Mouse (Mus musculus) midbrain, embryonic 11.5 days (tissue): ENCODE data around the gene 9530068E07Rik. TPM values are rescaled to one million over a fixed set of nuclear protein-coding genes. Genes with fewer than 3 reads are reported as not detected.

Source experiments
- ATAC-seq: fragments of 200-750 bp; cut with Nextera tagmentation; 2 replicates; pipeline ENCODE4 v1.8.0; 2017; ENCODE audit warnings: moderate TSS enrichment, moderate library complexity; ENCODE audit not compliant: low FRiP score
- DNase-seq: peaks from one replicate; pipeline ENCODE4 v3.0.0; 2015; ENCODE audit warnings: low spot score; ENCODE audit errors: missing footprints
- H3K27ac ChIP-seq: fragments of 300-500 bp; sonication (generic); 2 replicates; pipeline ENCODE4 v1.5.1; 2014; ENCODE audit warnings: low read depth, low read length
- H3K27me3 ChIP-seq: fragments of 300-500 bp; sonication (generic); 2 replicates; pipeline ENCODE4 v1.6.1; 2014; ENCODE audit warnings: mild to moderate bottlenecking, low read length, moderate library complexity, mixed read lengths; ENCODE audit not compliant: control insufficient read depth, insufficient read depth
- H3K36me3 ChIP-seq: fragments of 300-500 bp; sonication (generic); 2 replicates; pipeline ENCODE4 v1.6.1; 2014; ENCODE audit warnings: mild to moderate bottlenecking, low read length, moderate library complexity, mixed read lengths; ENCODE audit not compliant: control insufficient read depth, insufficient read depth
- H3K4me1 ChIP-seq: fragments of 300-500 bp; sonication (generic); 2 replicates; pipeline ENCODE4 v1.6.1; 2014; ENCODE audit warnings: low read length; ENCODE audit not compliant: control insufficient read depth, insufficient read depth
- H3K4me2 ChIP-seq: fragments of 300-500 bp; sonication (generic); 2 replicates; pipeline ENCODE4 v1.6.1; 2014; ENCODE audit warnings: mild to moderate bottlenecking, moderate library complexity
- H3K4me3 ChIP-seq: fragments of 300-500 bp; sonication (generic); 2 replicates; pipeline ENCODE4 v1.5.1; 2014; ENCODE audit warnings: low read depth, low read length
- H3K9ac ChIP-seq: fragments of 300-500 bp; sonication (generic); 2 replicates; pipeline ENCODE4 v1.6.1; 2014; ENCODE audit warnings: low read length
- H3K9me3 ChIP-seq: fragments of 300-500 bp; sonication (generic); 2 replicates; pipeline ENCODE4 v1.6.1; 2016; ENCODE audit warnings: low read length; ENCODE audit not compliant: control insufficient read depth
- WGBS: fragments of 180-500 bp; shearing (Covaris S2); extraction: QIAGEN DNeasy Blood & Tissue Kit; methylation state at CpG from one replicate; pipeline ENCODE4 v1.1.7; 2014; 5-methylcytosine and 5-hydroxymethylcytosine counted together
- polyA plus RNA-seq: library from polyadenylated mRNA; unstranded; fragments of >200 nt; fragmentation: Nextera tagmentation; extraction: Ambion mirVana; gene quantifications from 2 replicates; pipeline ENCODE4 v1.2.1, GENCODE M21; 2014

9530068E07Rik gene
- polyA plus RNA-seq, 1 experiment from 2014 or later: 178 TPM

- 83% methylated on average over 6 of the region's 6 CpGs for WGBS
Measured at GRCm38 (mm10) chr11:52429440-52429839, 33.2 kb downstream of the 9530068E07Rik start.

DNA sequence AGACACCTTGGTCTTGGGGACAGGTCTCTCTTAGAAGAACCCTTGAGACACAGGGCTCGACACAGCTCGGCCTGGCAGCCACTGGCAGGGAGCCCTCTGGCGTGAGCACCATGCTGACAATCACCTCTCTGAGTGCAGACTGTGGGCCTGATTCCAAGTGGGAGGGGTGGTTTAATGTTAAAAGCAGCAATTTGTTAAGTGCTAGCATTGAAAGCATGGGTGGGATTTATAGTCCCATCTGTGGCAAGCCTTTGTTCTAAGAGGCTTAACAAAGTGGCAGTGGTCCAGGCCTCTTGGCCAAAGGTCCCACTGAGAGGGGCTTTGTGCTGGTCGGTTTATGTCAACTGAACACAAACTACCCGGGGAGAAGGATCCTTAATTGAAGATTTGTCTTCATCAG is 35.4 kb downstream of the 9530068E07Rik start:
- Histone ChIP-seq H3K27me3 (no peaks in the 10 kb centered on the region), H3K4me3 (no peak overlapping the region), H3K9ac (no peak overlapping the region), H3K27ac (no peak overlapping the region), H3K4me2 (no peak overlapping the region), H3K9me3 (0 out of 2 replicates have a peak, but pooled peaks cover 2% of the 10 kb centered on the region), H3K36me3 (no peaks in the 10 kb centered on the region), H3K4me1 (no peaks in the 10 kb centered on the region)
- DNase-seq (no peak), ATAC-seq (no peak)
- WGBS: 74% methylated on average over 5 of the region's 5 CpGs

More at GRCm38 (mm10) chr11:52429440-52429839, 33.2 kb downstream of the 9530068E07Rik start:
- Histone ChIP-seq H3K4me3 (no peak overlapping the region), H3K4me1 (no peaks in the 10 kb centered on the region), H3K9ac (no peak overlapping the region), H3K9me3 (0 out of 2 replicates have a peak, but pooled peaks cover 2% of the 10 kb centered on the region), H3K36me3 (no peaks in the 10 kb centered on the region), H3K27me3 (no peaks in the 10 kb centered on the region), H3K4me2 (no peak overlapping the region), H3K27ac (no peak overlapping the region)
- no peak for DNase-seq
- ATAC-seq: no peak

- no peak for ATAC-seq
- 0 out of 2 replicates have a peak, but pooled peaks cover 2% of the 10 kb centered on the region for H3K9me3 ChIP-seq
- H3K36me3 ChIP-seq: no peaks in the 10 kb centered on the region
- no peak overlapping the region for H3K4me2 ChIP-seq
- no peak overlapping the region for H3K27ac ChIP-seq
- no peak for DNase-seq
- H3K4me1 ChIP-seq: no peaks in the 10 kb centered on the region
- H3K4me3 ChIP-seq: no peak overlapping the region
- H3K27me3 ChIP-seq: no peaks in the 10 kb centered on the region
- H3K9ac ChIP-seq: no peak overlapping the region
- WGBS: 89% methylated on average over 5 of the region's 5 CpGs
Measured at GRCm38 (mm10) chr11:52432148-52432547, 35.9 kb downstream of the 9530068E07Rik start.

GRCm38 (mm10) chr11:52433076-52433796 is 37.0 kb downstream of the 9530068E07Rik start:
- ATAC-seq: no peak
- H3K9me3 ChIP-seq: 0 out of 2 replicates have a peak, but pooled peaks cover 2% of the 10 kb centered on the region
- 79% methylated on average over 8 of the region's 8 CpGs for WGBS
- H3K4me2 ChIP-seq: no peak overlapping the region
- H3K36me3 ChIP-seq: no peaks in the 10 kb centered on the region
- no peak overlapping the region for H3K9ac ChIP-seq
- no peak overlapping the region for H3K4me3 ChIP-seq
- no peak for DNase-seq
- no peaks in the 10 kb centered on the region for H3K4me1 ChIP-seq
- H3K27me3 ChIP-seq: no peaks in the 10 kb centered on the region
- no peak overlapping the region for H3K27ac ChIP-seq

DNA sequence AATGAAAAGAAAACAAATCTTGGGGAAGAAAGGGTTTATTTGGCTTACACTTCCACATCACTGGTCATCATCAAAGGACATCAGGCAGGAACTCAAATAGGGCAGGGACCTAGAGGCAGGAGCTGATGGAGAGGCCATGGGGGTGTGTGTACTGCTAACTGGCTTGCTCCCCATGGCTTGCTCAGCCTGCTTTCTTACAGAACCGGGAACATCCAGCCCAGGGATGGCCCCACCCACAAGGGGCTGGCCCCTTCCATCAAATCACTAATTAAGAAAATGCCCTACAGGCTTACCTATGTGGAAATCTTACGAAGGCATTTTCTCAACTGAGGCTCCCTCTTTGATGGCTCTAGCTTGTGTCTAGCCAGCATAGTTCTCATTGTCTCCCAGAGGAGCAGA is 37.6 kb downstream of the 9530068E07Rik start:
- H3K4me3 ChIP-seq: no peak overlapping the region
- no peaks in the 10 kb centered on the region for H3K4me1 ChIP-seq
- no peak overlapping the region for H3K4me2 ChIP-seq
- no peaks in the 10 kb centered on the region for H3K27me3 ChIP-seq
- DNase-seq: no peak
- no peak overlapping the region for H3K27ac ChIP-seq
- ATAC-seq: no peak
- H3K9ac ChIP-seq: no peak overlapping the region
- 62% methylated on average over 2 of the region's 2 CpGs for WGBS
- no peaks in the 10 kb centered on the region for H3K36me3 ChIP-seq
- 0 out of 2 replicates have a peak, but pooled peaks cover 2% of the 10 kb centered on the region for H3K9me3 ChIP-seq

DNA sequence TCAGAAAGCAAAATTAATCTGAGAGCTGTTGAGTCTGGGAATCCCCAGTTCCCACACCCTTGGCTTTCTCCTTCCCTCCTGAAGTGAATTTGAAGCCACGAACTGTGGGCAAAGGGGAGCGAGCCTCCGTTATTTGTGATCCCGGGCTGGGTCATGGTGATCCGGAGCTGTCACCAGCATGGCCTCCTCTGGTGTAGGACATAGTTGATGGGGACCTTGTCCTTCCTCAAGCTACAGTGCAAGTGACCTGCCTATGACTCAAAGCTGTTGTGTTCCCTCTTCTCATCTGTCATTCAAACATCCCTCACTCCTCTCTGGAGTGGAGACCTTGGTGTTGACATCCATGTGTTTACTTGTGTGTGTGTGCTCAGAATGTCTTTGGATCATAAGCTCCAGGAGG is 39.2 kb downstream of the 9530068E07Rik start:
- no peak overlapping the region for H3K27ac ChIP-seq
- 96% methylated on average over 5 of the region's 5 CpGs for WGBS
- ATAC-seq (no peak), DNase-seq (no peak)
- no peaks in the 10 kb centered on the region for H3K36me3 ChIP-seq
- no peak overlapping the region for H3K4me2 ChIP-seq
- no peaks in the 10 kb centered on the region for H3K4me1 ChIP-seq
- no peak overlapping the region for H3K9ac ChIP-seq
- H3K4me3 ChIP-seq: no peak overlapping the region
- 0 out of 2 replicates have a peak, but pooled peaks cover 2% of the 10 kb centered on the region for H3K9me3 ChIP-seq
- H3K27me3 ChIP-seq: no peaks in the 10 kb centered on the region

DNA sequence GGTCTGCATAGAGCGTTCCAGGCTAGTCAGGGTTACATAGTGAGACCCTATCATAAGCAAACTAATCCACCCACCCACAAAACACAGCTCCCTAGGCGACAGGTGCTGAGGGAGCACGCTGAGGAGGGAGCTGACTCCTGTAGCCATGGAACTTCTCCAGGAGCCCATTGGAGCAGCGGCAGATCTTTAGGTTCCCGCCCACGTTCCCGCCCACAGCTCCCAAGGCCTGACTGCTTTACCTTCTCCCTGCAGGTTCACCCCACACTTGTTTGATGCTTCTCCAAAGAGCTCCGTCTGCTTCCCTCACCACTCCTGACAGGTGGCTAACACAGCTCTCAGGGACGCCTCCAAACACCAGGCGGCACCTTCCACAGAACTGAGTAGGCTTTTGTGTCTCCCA is 40.9 kb downstream of the 9530068E07Rik start:
- H3K27me3 ChIP-seq: no peaks in the 10 kb centered on the region
- H3K9me3 ChIP-seq: no peaks in the 10 kb centered on the region
- no peak for ATAC-seq
- 26% methylated on average over 10 of the region's 10 CpGs for WGBS
- H3K36me3 ChIP-seq: no peaks in the 10 kb centered on the region
- H3K9ac ChIP-seq: no peak overlapping the region
- no peak for DNase-seq
- no peak overlapping the region for H3K4me2 ChIP-seq
- no peak overlapping the region for H3K27ac ChIP-seq
- H3K4me3 ChIP-seq: no peak overlapping the region
- no peaks in the 10 kb centered on the region for H3K4me1 ChIP-seq

GRCm38 (mm10) chr11:52441096-52441495 is 44.9 kb downstream of the 9530068E07Rik start:
- Histone ChIP-seq H3K36me3 (no peaks in the 10 kb centered on the region), H3K9ac (no peak overlapping the region), H3K4me2 (no peak overlapping the region), H3K9me3 (no peaks in the 10 kb centered on the region), H3K27ac (no peak overlapping the region), H3K4me1 (no peaks in the 10 kb centered on the region), H3K4me3 (no peak overlapping the region), H3K27me3 (no peaks in the 10 kb centered on the region)
- WGBS: 86% methylated on average over 2 of the region's 2 CpGs
- ATAC-seq: no peak
- DNase-seq: no peak

- Histone ChIP-seq H3K4me3 (no peak overlapping the region), H3K27me3 (no peaks in the 10 kb centered on the region), H3K36me3 (no peaks in the 10 kb centered on the region), H3K9ac (no peak overlapping the region), H3K4me1 (no peaks in the 10 kb centered on the region), H3K9me3 (no peaks in the 10 kb centered on the region), H3K27ac (no peak overlapping the region), H3K4me2 (no peak overlapping the region)
- ATAC-seq (no peak), DNase-seq (no peak)
- WGBS: 54% methylated on average over 4 of the region's 4 CpGs
Measured at GRCm38 (mm10) chr11:52447242-52447641, 51.0 kb downstream of the 9530068E07Rik start.
